Mouse (Mus musculus) CH12.LX (cell line): Measurements from ENCODE around the gene BC067074. TPM values are rescaled to one million over a fixed set of nuclear protein-coding genes. Genes with fewer than 3 reads are reported as not detected.

Experiments
- DNase-seq: peaks from one replicate; pipeline ENCODE4 v3.0.0-alpha.2; 2013; ENCODE audit errors: extremely low read depth
- H3K27ac ChIP-seq: 2 replicates; pipeline ENCODE4 v1.5.1; 2012; ENCODE audit warnings: low read depth, mild to moderate bottlenecking, control low read depth, moderate library complexity; ENCODE audit not compliant: insufficient read depth
- H3K27me3 ChIP-seq: replicated peaks from 2 replicates; pipeline ENCODE3; 2012; ENCODE audit warnings: inconsistent platforms
- H3K36me3 ChIP-seq, 2 experiments: replicated peaks in 1 of 2; 2 replicates each; pipeline versions ENCODE3 to v1.6.1; 2012; ENCODE audit warnings: inconsistent platforms in 1 of 2, low read length in 1 of 2, mild to moderate bottlenecking in 1 of 2, mixed read lengths in 1 of 2, moderate library complexity in 1 of 2; ENCODE audit not compliant: control insufficient read depth in 1 of 2, insufficient read depth in 1 of 2
- H3K4me1 ChIP-seq, 2 experiments: 2 replicates each; pipeline ENCODE4 v1.6.1; 2012; ENCODE audit warnings: inconsistent platforms in 1 of 2, moderate library complexity in 1 of 2; ENCODE audit not compliant: insufficient read depth in 2 of 2, control insufficient read depth in 1 of 2
- H3K4me2 ChIP-seq: 2 replicates; pipeline ENCODE4 v1.6.1; 2012; ENCODE audit warnings: low read depth, mild to moderate bottlenecking, control low read depth; ENCODE audit not compliant: poor library complexity, insufficient read depth, severe bottlenecking
- H3K4me3 ChIP-seq, 3 experiments: fragments of 150-350 bp in 1 of 3; sonication (generic) in 1 of 3; replicated peaks in 1 of 3; 2 replicates each; pipeline versions ENCODE3 to v1.5.1; 2011 to 2012; ENCODE audit warnings: low read depth in 2 of 3, low read length in 2 of 3, mild to moderate bottlenecking in 2 of 3, moderate library complexity in 2 of 3, control low read depth in 1 of 3, improper control_type of control experiment in 1 of 3, inconsistent platforms in 1 of 3, mixed read lengths in 1 of 3; ENCODE audit not compliant: poor library complexity in 1 of 3
- H3K79me2 ChIP-seq: replicated peaks from 2 replicates; pipeline ENCODE4 v1.6.1; 2012; ENCODE audit warnings: mild to moderate bottlenecking, moderate library complexity; ENCODE audit not compliant: control insufficient read depth, poor library complexity, insufficient read depth, severe bottlenecking; ENCODE audit errors: extremely low read depth
- H3K9ac ChIP-seq: 2 replicates; pipeline ENCODE4 v1.6.1; 2012; ENCODE audit warnings: low read depth, mild to moderate bottlenecking, control low read depth, moderate library complexity; ENCODE audit not compliant: insufficient read depth
- H3K9me3 ChIP-seq: replicated peaks from 2 replicates; pipeline ENCODE3; 2012; ENCODE audit warnings: low read length, inconsistent platforms, mixed read lengths
- BHLHE40 ChIP-seq: IDR thresholded peaks from 2 replicates; pipeline ENCODE4 v1.6.1; 2011; ENCODE audit warnings: mild to moderate bottlenecking, low read depth, low read length, improper control_type of control experiment
- CHD1 ChIP-seq: IDR thresholded peaks from 2 replicates; pipeline ENCODE4 v1.6.1; 2012; ENCODE audit warnings: low read depth, low read length, improper control_type of control experiment, inconsistent platforms
- E2F4 ChIP-seq: IDR thresholded peaks from 2 replicates; pipeline ENCODE4 v1.6.1; 2011; ENCODE audit warnings: low read depth, low read length, improper control_type of control experiment; ENCODE audit not compliant: insufficient replicate concordance
- ELF1 ChIP-seq: IDR thresholded peaks from 2 replicates; pipeline ENCODE4 v1.6.1; 2014; ENCODE audit warnings: low read depth, mild to moderate bottlenecking, inconsistent platforms, low read length, improper control_type of control experiment
- EP300 ChIP-seq: IDR thresholded peaks from 2 replicates; pipeline ENCODE4 v1.6.1; 2011; ENCODE audit warnings: low read length, improper control_type of control experiment
- ETS1 ChIP-seq: conservative IDR thresholded peaks from 2 replicates; pipeline ENCODE4 v1.6.1; 2012; ENCODE audit warnings: low read depth, mild to moderate bottlenecking, inconsistent platforms, low read length, improper control_type of control experiment, moderate library complexity
- GABPA ChIP-seq: IDR thresholded peaks from 2 replicates; pipeline ENCODE4 v1.6.1; 2012; ENCODE audit warnings: low read depth, low read length, improper control_type of control experiment, inconsistent platforms; ENCODE audit not compliant: insufficient replicate concordance
- HCFC1 ChIP-seq: IDR thresholded peaks from 2 replicates; pipeline ENCODE4 v1.6.1; 2012; ENCODE audit warnings: low read depth, mild to moderate bottlenecking, inconsistent platforms, low read length, improper control_type of control experiment
- IRF4 ChIP-seq: IDR thresholded peaks from 2 replicates; pipeline ENCODE4 v1.6.1; 2014; ENCODE audit warnings: low read depth, mild to moderate bottlenecking, inconsistent platforms, low read length, improper control_type of control experiment
- JUN ChIP-seq: IDR thresholded peaks from 2 replicates; pipeline ENCODE4 v1.6.1; 2011; ENCODE audit warnings: low read depth, mild to moderate bottlenecking, low read length, improper control_type of control experiment, moderate library complexity; ENCODE audit not compliant: insufficient read depth
- JUND ChIP-seq: conservative IDR thresholded peaks from 2 replicates; pipeline ENCODE4 v1.6.1; 2011; ENCODE audit warnings: low read depth, low read length, improper control_type of control experiment
- KAT2A ChIP-seq: IDR thresholded peaks from 2 replicates; pipeline ENCODE4 v1.6.1; 2012; ENCODE audit warnings: low read length, improper control_type of control experiment, inconsistent platforms; ENCODE audit not compliant: insufficient replicate concordance
- MAX ChIP-seq: IDR thresholded peaks from 2 replicates; pipeline ENCODE4 v1.6.1; 2011; ENCODE audit warnings: low read length, improper control_type of control experiment
- MEF2A ChIP-seq: IDR thresholded peaks from 2 replicates; pipeline ENCODE4 v1.6.1; 2014; ENCODE audit warnings: low read depth, mild to moderate bottlenecking, inconsistent platforms, low read length, improper control_type of control experiment, borderline replicate concordance
- MXI1 ChIP-seq: IDR thresholded peaks from 2 replicates; pipeline ENCODE4 v1.6.1; 2011; ENCODE audit warnings: mild to moderate bottlenecking, low read depth, low read length, improper control_type of control experiment
- NELFE ChIP-seq: IDR thresholded peaks from 2 replicates; pipeline ENCODE4 v1.6.1; 2011; ENCODE audit warnings: low read depth, low read length, improper control_type of control experiment
- POLR2A ChIP-seq: IDR thresholded peaks from 2 replicates; pipeline ENCODE4 v1.6.1; 2011; ENCODE audit warnings: low read depth, mild to moderate bottlenecking, improper control_type of control experiment, low read length
- POLR2AphosphoS2 ChIP-seq: IDR thresholded peaks from 2 replicates; pipeline ENCODE4 v1.6.1; 2011; ENCODE audit warnings: low read depth, low read length, improper control_type of control experiment
- RAD21 ChIP-seq: IDR thresholded peaks from 2 replicates; pipeline ENCODE4 v1.6.1; 2011; ENCODE audit warnings: low read depth, mild to moderate bottlenecking, low read length, improper control_type of control experiment, moderate library complexity
- RCOR1 ChIP-seq: conservative IDR thresholded peaks from 2 replicates; pipeline ENCODE4 v1.6.1; 2012; ENCODE audit warnings: low read depth, mild to moderate bottlenecking, inconsistent platforms, low read length, improper control_type of control experiment
- SIN3A ChIP-seq: IDR thresholded peaks from 2 replicates; pipeline ENCODE4 v1.6.1; 2012; ENCODE audit warnings: low read length, improper control_type of control experiment, inconsistent platforms
- SMC3 ChIP-seq: IDR thresholded peaks from 2 replicates; pipeline ENCODE4 v1.6.1; 2011; ENCODE audit warnings: low read depth, low read length, improper control_type of control experiment
- TBP ChIP-seq: conservative IDR thresholded peaks from 2 replicates; pipeline ENCODE4 v1.6.1; 2011; ENCODE audit warnings: low read depth, low read length, improper control_type of control experiment
- TCF12 ChIP-seq: IDR thresholded peaks from 2 replicates; pipeline ENCODE4 v1.6.1; 2014; ENCODE audit warnings: low read depth, mild to moderate bottlenecking, inconsistent platforms, low read length, improper control_type of control experiment
- ZC3H11A ChIP-seq: IDR thresholded peaks from 2 replicates; pipeline ENCODE4 v1.6.1; 2012; ENCODE audit warnings: low read depth, mild to moderate bottlenecking, inconsistent platforms, low read length, improper control_type of control experiment
- ZKSCAN1 ChIP-seq: IDR thresholded peaks from 2 replicates; pipeline ENCODE4 v1.6.1; 2012; ENCODE audit warnings: low read depth, inconsistent platforms, low read length, improper control_type of control experiment, borderline replicate concordance
- ZMIZ1 ChIP-seq: IDR thresholded peaks from 2 replicates; pipeline ENCODE4 v1.6.1; 2012; ENCODE audit warnings: low read depth, mild to moderate bottlenecking, inconsistent platforms, low read length, improper control_type of control experiment
- dilution Hi-C: fragments of 300-500 bp; cut with MboI; formaldehyde crosslinking; loops from 2 replicates; pipeline ENCODE4 v1.14.3; 2020; ENCODE audit warnings: low sequenced_read_pairs; ENCODE audit not compliant: extremely low pct_unique_long_range_greater_than_20kb, extremely low pct_ligation_motif_present
- in situ Hi-C: fragments of 300-500 bp; cut with MboI; formaldehyde crosslinking; loops from 3 replicates; pipeline ENCODE4 v1.14.3; 2019; ENCODE audit warnings: low sequenced_read_pairs, low pct_ligation_motif_present, low pct_unique_long_range_greater_than_20kb, mixed read lengths
- polyA plus RNA-seq: library from polyadenylated mRNA; unstranded; fragments of >175 nt; gene quantifications from 2 replicates; pipeline ENCODE4 v1.2.1, GENCODE M21; 2012; ENCODE audit warnings: low read depth; ENCODE audit not compliant: insufficient read length
- total RNA-seq, 2 experiments: library from RNA; depleted of rRNA; stranded (reverse); fragments of 300-350 nt in 1 of 2; fragments of >200 nt in 1 of 2; gene quantifications; 2 replicates each; pipeline ENCODE4 v1.2.3; 2012 to 2014

Gene BC067074
- total and polyA plus RNA-seq, 3 experiments: 0.93 TPM; not detected in 2

DNA sequence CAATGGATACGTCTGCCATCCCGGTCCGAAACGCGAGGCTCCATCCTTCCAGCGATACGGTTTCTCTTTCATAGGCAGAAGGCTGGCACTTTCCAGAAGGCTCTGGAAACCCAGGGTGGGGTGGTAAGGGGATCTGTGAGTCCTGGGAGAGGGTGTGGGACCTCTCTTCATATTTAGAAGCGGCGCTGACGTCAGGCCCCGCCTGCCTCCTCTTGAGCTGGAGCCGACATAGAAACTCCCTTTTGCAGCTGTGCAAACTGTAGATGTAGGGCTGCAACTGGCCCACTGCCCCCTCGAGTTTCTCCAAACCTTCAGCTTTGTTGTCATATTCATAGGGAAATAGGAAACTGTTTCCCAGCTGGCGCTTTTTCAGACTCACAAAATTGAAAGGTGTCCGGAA, 101.6 kb downstream of the BC067074 start:
- in situ Hi-C loops (no loop called here), dilution Hi-C loops (no loop called here)
- Histone ChIP-seq H3K4me1 (no peaks in the 10 kb centered on the region), H3K79me2 (no peaks in the 10 kb centered on the region), H3K9ac (no peak overlapping the region), H3K36me3 (no peaks in the 10 kb centered on the region), H3K27ac (no peak overlapping the region), H3K4me3 (no peak overlapping the region), H3K9me3 (no peaks in the 10 kb centered on the region), H3K27me3 (no peaks in the 10 kb centered on the region), H3K4me2 (no peak overlapping the region)
- TF ChIP-seq ETS1: no peak
- no peak for TF ChIP-seq RAD21
- no peak for TF ChIP-seq MEF2A
- TF ChIP-seq JUND: no peak
- no peak for TF ChIP-seq MAX
- TF ChIP-seq JUN: no peak
- TF ChIP-seq ZMIZ1: no peak
- TF ChIP-seq SIN3A: no peak
- TF ChIP-seq BHLHE40: no peak
- no peak for TF ChIP-seq CHD1
- no peak for TF ChIP-seq RCOR1
- no peak for TF ChIP-seq KAT2A
- no peak for TF ChIP-seq EP300
- no peak for TF ChIP-seq E2F4
- TF ChIP-seq ZC3H11A: no peak
- TF ChIP-seq MXI1: no peak
- no peak for TF ChIP-seq POLR2A
- TF ChIP-seq HCFC1: no peak
- no peak for DNase-seq

DNA sequence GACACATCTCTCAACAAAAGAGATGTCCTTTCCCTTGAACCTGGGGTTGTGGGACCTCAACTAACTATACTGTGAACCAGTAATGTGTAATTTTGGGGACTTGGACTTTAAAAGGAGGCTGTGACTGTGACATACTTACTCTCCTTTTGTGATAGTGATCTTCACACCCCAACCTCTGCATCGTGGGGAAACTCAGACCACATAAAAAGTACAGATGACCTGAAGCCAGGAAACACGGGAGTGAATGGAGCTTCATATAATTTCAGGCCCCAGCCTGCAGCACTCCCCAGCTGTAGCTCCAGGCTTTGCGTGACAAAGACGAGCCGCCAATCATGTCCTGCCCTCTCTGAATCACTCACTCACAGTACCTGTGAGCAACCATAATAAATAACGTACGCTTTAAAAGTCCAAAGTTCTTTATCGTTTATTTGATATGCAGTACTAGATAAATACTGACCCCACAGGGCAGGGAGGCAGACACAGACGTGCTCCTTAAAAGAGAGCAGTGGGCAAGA, 104.1 kb downstream of the BC067074 start:
- H3K4me3 ChIP-seq: no peak overlapping the region
- no peak overlapping the region for H3K9ac ChIP-seq
- dilution Hi-C loops (no loop called here), in situ Hi-C loops (no loop called here)
- H3K79me2 ChIP-seq: no peaks in the 10 kb centered on the region
- no peak for DNase-seq
- no peak overlapping the region for H3K4me2 ChIP-seq
- H3K27me3 ChIP-seq: no peaks in the 10 kb centered on the region
- H3K27ac ChIP-seq: no peak overlapping the region
- no peaks in the 10 kb centered on the region for H3K4me1 ChIP-seq
- H3K36me3 ChIP-seq: no peaks in the 10 kb centered on the region
- H3K9me3 ChIP-seq: no peaks in the 10 kb centered on the region
- TF ChIP-seq POLR2AphosphoS2 (no peak), SIN3A (no peak), ZKSCAN1 (no peak), SMC3 (no peak), NELFE (no peak), EP300 (no peak), BHLHE40 (no peak), MAX (no peak), ELF1 (no peak), ETS1 (no peak), TBP (no peak), MXI1 (no peak), IRF4 (no peak), CHD1 (no peak), KAT2A (no peak), GABPA (no peak), TCF12 (no peak)
